ENCODE assay signal across 17 mouse cellular contexts in the genomic region with DNA sequence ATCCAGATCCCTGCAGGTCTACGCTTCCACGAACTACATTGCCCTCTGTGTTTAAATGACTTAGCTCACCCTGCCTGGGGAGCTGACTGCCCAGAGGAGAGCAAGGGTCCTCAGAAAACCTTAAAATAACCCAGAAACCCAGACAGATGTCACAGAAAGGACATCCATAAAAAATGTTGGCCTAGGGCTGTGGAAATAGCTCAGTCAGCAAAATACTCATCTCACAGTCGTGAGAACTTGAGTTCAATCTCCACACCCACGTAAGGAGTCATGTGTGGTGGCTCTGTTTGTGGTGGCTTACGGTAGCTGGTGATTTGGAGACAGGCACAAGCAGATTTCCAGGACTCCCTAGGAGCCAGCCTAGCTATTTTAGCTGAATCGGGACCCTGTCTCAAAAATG.
A peak's percentile ranks its signal among the peaks of the same experiment; 100 is the strongest.
DNase-seq lines count a peak whose midpoint lies in the region; ATAC-seq and TF ChIP-seq lines count a peak whose summit lies in the region.
"Had no signal": no experiment of that assay in that cellular context is flagged by ENCODE, and none has a peak within 500 bp of the region (broad histone marks: within the 10 kb centered on the region; RNA-seq: fewer than 3 reads in every experiment).

No protein-coding gene starts in this region.

- no peak overlapping the region for H3K4me3 ChIP-seq in kidney, embryonic 16.5 days (ENCODE audit: low read length)
- H3K4me3 ChIP-seq in stomach, embryonic 14.5 days (ENCODE audit: low read depth, low read length), result no peak overlapping the region
- no peak overlapping the region for H3K4me3 ChIP-seq in stomach, postnatal 0 days (ENCODE audit: low read depth, low read length)
- no peak overlapping the region for H3K4me3 ChIP-seq in intestine, embryonic 15.5 days (replicated peaks)
- H3K4me3 ChIP-seq: erythroblast, embryonic 14.5 days; forebrain, embryonic 12.5 days; midbrain, embryonic 12.5 days had no signal

- no peak for DNase-seq in kidney, postnatal 25 days
- DNase-seq in stomach, postnatal 0 days (ENCODE audit: low spot score), result no peak
- DNase-seq in ovary, postnatal 10 days (ENCODE audit: low spot score), result no peak
- DNase-seq in gastrocnemius, postnatal 25 days, result no peak
- DNase-seq: cerebellum, adult 11-12 months; kidney, adult 2 months; lung, postnatal 10 days; thymus, postnatal 25 days had no signal

- no peak for ATAC-seq in kidney, embryonic 16.5 days (ENCODE audit: low FRiP score, low TSS enrichment)
- ATAC-seq in stomach, embryonic 14.5 days (ENCODE audit: insufficient number of reproducible peaks, insufficient read depth, low FRiP score, low read depth), result no peak
- no peak for ATAC-seq in stomach, postnatal 0 days (ENCODE audit: low FRiP score, low TSS enrichment)
- ATAC-seq in intestine, embryonic 15.5 days, result peak; percentile 17; the same call in 1 of the 2 replicates
- ATAC-seq: hindbrain, postnatal 0 days had no signal

- TF ChIP-seq EP300 in stomach, postnatal 0 days (optimal IDR thresholded peaks at IDR 0.05), result no peak

- H3K9ac ChIP-seq in kidney, embryonic 16.5 days (replicated peaks; ENCODE audit: low read length), result no peak overlapping the region
- no peak overlapping the region for H3K9ac ChIP-seq in stomach, embryonic 14.5 days (replicated peaks; ENCODE audit: low read depth, low read length)
- H3K9ac ChIP-seq in stomach, postnatal 0 days (ENCODE audit: low read length), result no peak overlapping the region
- H3K9ac ChIP-seq in intestine, embryonic 15.5 days, result no peak overlapping the region
- H3K9ac ChIP-seq: forebrain, embryonic 12.5 days; liver, embryonic 14.5 days; midbrain, embryonic 12.5 days had no signal

- H3K4me2 ChIP-seq in kidney, embryonic 16.5 days (replicated peaks; ENCODE audit: low read depth, low read length), result no peak overlapping the region
- no peak overlapping the region for H3K4me2 ChIP-seq in stomach, embryonic 14.5 days (replicated peaks; ENCODE audit: low read depth, low read length)
- H3K4me2 ChIP-seq in stomach, postnatal 0 days (replicated peaks; ENCODE audit: low read depth), result no peak overlapping the region
- no peak overlapping the region for H3K4me2 ChIP-seq in intestine, embryonic 15.5 days (replicated peaks)
- H3K4me2 ChIP-seq: forebrain, embryonic 12.5 days; heart, embryonic 11.5 days; midbrain, embryonic 12.5 days had no signal

- WGBS in kidney, embryonic 16.5 days, result 54% methylated on average over 6 of the region's 6 CpGs
- WGBS in stomach, embryonic 14.5 days, result 48% methylated on average over 6 of the region's 6 CpGs
- 56% methylated on average over 6 of the region's 6 CpGs for WGBS in stomach, postnatal 0 days
- WGBS in intestine, embryonic 15.5 days, result 50% methylated on average over 6 of the region's 6 CpGs

- H3K27ac ChIP-seq in kidney, embryonic 16.5 days (ENCODE audit: low read length), result peak overlapping the region; percentile 25; the same call in 1 of the 2 replicates
- H3K27ac ChIP-seq in stomach, embryonic 14.5 days (ENCODE audit: low read length), result peak overlapping the region; percentile 27; the same call in 1 of the 2 replicates
- no peak overlapping the region for H3K27ac ChIP-seq in stomach, postnatal 0 days (replicated peaks)
- peak overlapping the region; percentile 52; the same call in 1 of the 2 replicates for H3K27ac ChIP-seq in intestine, embryonic 15.5 days
- H3K27ac ChIP-seq: forebrain, embryonic 12.5 days; hindbrain, postnatal 0 days; liver, embryonic 14.5 days; midbrain, embryonic 12.5 days had no signal

- no peak for TF ChIP-seq CTCF in stomach, postnatal 0 days (IDR thresholded peaks at IDR 0.05; ENCODE audit: low read depth)

- H3K9me3 ChIP-seq in kidney, embryonic 16.5 days (ENCODE audit: low read length), result no peaks in the 10 kb centered on the region
- no peaks in the 10 kb centered on the region for H3K9me3 ChIP-seq in stomach, embryonic 14.5 days (ENCODE audit: control insufficient read depth, low read depth, low read length)
- no peaks in the 10 kb centered on the region for H3K9me3 ChIP-seq in stomach, postnatal 0 days (ENCODE audit: control insufficient read depth, low read length)
- no peaks in the 10 kb centered on the region for H3K9me3 ChIP-seq in intestine, embryonic 15.5 days
- H3K9me3 ChIP-seq: forebrain, embryonic 12.5 days; midbrain, embryonic 12.5 days had no signal

- 0 out of 2 replicates have a peak, but pooled peaks cover 4% of the 10 kb centered on the region for H3K4me1 ChIP-seq in kidney, embryonic 16.5 days (ENCODE audit: insufficient read depth, low read length)
- H3K4me1 ChIP-seq in stomach, embryonic 14.5 days (ENCODE audit: control insufficient read depth, insufficient read depth, low read length), result peaks cover 10% of the 10 kb centered on the region
- H3K4me1 ChIP-seq in stomach, postnatal 0 days (replicated peaks; ENCODE audit: control insufficient read depth, insufficient read depth), result no peaks in the 10 kb centered on the region
- H3K4me1 ChIP-seq in intestine, embryonic 15.5 days (replicated peaks), result peaks cover 14% of the 10 kb centered on the region; the same call in 1 of the 2 replicates
- H3K4me1 ChIP-seq: forebrain, embryonic 12.5 days; midbrain, embryonic 12.5 days had no signal

- H3K27me3 ChIP-seq in kidney, embryonic 16.5 days (ENCODE audit: insufficient read depth, low read length), result no peaks in the 10 kb centered on the region
- no peaks in the 10 kb centered on the region for H3K27me3 ChIP-seq in stomach, embryonic 14.5 days (ENCODE audit: control insufficient read depth, insufficient read depth, low read length)
- H3K27me3 ChIP-seq in stomach, postnatal 0 days (ENCODE audit: control insufficient read depth, insufficient read depth, low read length), result no peaks in the 10 kb centered on the region
- H3K27me3 ChIP-seq in intestine, embryonic 15.5 days (replicated peaks), result no peaks in the 10 kb centered on the region; the same call in 1 of the 2 replicates
- H3K27me3 ChIP-seq: forebrain, embryonic 12.5 days; midbrain, embryonic 12.5 days had no signal

- H3K36me3 ChIP-seq in kidney, embryonic 16.5 days (ENCODE audit: insufficient read depth, low read length), result no peaks in the 10 kb centered on the region
- H3K36me3 ChIP-seq in stomach, embryonic 14.5 days (ENCODE audit: control insufficient read depth, insufficient read depth, low read length), result no peaks in the 10 kb centered on the region
- no peaks in the 10 kb centered on the region for H3K36me3 ChIP-seq in stomach, postnatal 0 days (ENCODE audit: control insufficient read depth, insufficient read depth, low read length)
- no peaks in the 10 kb centered on the region for H3K36me3 ChIP-seq in intestine, embryonic 15.5 days
- H3K36me3 ChIP-seq: forebrain, embryonic 12.5 days; midbrain, embryonic 12.5 days had no signal
